Mouse (Mus musculus): ENCODE measurements around the gene Slco1a6.
"Not testable (repeated sequence)": the region's sequence is repeated elsewhere in the genome, so short reads cannot be mapped to it uniquely, and the experiment has no call there.

Gene Slco1a6

DNA sequence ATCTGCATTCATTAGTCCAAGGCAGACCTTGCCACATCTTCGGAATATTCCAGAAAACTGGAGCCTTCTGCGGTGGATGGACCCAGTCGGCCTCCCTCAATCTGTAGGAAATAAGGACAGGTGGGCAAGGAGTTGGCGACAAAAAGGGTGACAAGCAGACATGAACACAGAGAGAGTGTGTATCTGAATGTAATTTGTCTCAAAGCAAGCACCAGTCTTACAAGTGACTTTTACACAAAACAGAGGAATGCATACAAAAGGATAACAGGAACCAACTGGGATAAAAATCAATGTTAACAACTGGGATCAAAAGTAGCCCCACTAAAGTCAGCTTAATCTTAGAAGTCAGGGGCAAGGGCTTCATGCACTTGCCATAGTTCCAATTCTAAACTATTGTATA lies at the start of gene Slco1a6:
TSS of gene Slco1a6 (minus strand) at position 101 of the 400 bp plus-strand sequence.
- in situ Hi-C loops (cut with MboI, MseI) = no loop called here

DNA sequence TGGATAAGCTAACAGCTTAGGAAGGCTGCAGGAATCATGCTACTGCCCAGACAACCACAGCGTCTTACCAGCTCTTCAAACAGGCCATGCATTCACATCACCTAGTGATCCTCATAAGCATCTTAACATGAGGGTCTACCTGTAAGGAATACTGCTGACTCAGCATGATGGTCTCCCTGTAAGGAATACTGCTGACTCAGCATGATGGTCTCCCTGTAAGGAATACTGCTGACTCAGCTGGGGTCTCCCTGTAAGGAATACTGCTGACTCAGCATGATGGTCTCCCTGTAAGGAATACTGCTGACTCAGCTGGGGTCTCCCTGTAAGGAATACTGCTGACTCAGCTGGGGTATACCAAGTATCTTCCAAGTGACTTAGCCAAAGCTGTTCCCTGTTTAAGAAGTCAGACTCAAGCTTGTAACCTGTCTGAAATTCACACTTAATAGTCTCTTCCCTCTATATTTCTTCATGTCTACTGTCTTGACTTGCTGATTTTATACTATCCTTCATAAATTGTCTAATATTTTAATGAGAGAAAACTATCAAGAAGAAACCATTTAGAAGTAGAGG lies 42.5 kb upstream of the Slco1a6 start:
- in situ Hi-C loops (cut with MboI, MseI) = loop anchor here (10.0 kb wide), 1 partner anchor 1664 kb away; no protein-coding TSS in a partner anchor

DNA sequence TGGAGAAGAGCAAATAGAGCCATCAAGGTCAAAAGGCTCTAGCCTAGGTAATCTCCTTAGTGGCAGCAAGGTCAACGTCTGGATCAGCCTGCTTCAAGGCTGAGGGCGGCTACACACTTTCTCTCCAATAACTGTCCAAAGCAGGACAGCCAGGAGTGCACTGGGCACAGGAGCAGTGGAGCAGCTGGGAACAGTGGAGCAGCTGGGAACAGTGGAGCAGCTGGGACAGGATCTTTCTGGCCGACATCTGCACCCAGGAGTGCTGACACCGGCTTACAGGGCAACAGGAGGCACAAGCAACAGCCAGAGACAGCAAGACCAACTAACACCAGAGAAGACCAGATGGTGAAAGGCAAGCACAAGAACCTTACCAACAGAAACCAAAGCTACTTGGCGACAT lies 36.7 kb upstream of the Slco1a6 start:
- in situ Hi-C loops (cut with MboI, MseI) = no loop called here

DNA sequence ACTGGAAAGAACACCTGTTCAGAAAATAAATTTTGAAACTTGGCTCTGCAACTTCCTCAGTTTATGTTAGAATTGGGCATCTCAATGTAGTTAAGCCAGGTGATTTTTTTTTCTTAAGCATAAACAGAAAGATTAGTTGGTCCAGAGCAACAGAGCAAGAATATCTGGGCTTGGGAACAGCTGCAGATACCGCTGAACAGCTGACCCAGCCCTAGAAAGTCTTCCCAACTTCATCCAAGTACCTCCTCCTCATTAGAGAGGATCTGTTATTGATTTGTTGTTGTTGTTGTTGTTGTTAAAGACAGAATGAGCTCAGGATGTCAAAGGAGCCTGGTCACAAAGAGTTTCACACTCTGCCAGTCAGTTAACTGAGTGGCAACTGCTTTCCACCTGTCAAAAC lies 31.1 kb upstream of the Slco1a6 start:
- in situ Hi-C loops (cut with MboI, MseI) = no loop called here

DNA sequence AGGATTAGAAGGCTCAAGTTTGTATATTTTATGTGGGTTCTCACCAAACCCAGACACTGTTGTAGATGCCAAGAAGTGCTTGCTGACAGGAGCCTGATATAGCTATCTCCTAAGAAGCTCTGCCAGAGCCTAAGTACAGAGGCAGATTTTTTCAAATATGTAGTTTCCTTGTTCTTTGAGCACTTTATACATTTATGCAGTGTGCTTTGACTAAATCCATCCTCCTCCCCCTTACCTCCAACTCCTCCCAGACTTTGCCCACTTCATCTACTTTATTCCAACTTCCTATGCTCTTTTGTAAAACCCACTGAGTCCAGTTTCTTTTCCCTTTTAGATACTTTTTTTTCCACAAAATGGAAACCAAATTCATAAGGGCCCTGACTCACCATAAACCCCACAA lies 11.8 kb upstream of the Slco1a6 start:
- in situ Hi-C loops (cut with MboI, MseI) = no loop called here

DNA sequence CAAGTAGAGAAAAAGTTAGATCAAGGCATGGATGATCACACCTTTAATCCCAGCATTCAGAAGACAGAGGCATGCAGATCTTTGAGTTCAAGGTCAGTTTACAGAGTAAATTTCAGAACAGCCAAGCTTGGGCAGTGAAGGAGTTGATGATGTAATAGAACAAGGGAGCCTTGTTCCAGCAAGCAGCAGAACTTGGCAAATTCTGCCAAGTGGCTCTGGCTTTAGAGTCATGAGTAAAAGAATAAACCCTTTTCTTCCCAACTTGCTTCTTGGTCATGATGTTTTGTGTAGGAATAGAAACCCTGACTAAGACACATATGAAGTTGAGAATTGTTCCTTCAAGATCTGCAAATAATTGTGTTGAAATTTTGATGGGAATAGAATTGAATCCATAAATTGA lies 3.5 kb upstream of the Slco1a6 start:
- in situ Hi-C loops (cut with MboI, MseI) = no loop called here

DNA sequence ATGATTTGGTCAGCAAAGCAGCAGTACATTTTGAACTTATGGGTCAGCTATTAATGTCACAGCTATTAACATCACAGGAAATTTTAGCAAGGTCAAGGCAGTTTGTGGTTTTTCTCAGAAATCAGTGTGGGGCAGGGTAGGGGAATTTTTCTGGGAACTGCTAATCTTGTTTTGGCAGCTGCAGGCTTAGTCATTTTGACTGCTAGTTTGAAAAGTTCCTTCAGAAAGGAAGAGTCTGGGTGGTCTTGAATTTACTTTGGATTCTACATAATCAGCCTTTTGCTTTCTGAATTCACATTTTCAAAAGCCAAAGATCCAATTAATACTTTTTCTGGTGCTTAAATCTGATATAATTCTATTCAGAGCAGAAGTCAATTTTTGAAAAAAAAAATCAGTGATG lies 1.4 kb upstream of the Slco1a6 start:
- in situ Hi-C loops (cut with MboI, MseI) = no loop called here

DNA sequence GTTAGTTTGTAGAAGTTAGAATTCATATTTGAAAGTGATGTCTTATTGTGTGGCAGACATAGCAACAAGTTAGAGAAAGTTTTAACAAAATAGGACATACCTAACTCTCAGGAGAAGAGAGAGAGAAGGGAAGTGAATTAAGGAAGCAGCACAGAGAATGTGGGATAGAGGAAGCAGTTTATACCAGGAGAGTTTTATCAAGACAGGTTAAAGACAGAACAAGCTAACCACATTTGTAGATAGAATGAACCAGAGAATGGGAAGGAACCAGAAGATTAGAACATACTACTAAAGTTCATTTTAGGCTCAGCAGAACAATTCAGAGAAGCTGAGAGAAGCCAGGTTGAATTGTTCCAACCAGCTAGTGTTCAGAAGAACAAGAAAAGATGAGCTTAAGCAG lies 7.8 kb downstream of the Slco1a6 start:
- in situ Hi-C loops (cut with MboI, MseI) = no loop called here

DNA sequence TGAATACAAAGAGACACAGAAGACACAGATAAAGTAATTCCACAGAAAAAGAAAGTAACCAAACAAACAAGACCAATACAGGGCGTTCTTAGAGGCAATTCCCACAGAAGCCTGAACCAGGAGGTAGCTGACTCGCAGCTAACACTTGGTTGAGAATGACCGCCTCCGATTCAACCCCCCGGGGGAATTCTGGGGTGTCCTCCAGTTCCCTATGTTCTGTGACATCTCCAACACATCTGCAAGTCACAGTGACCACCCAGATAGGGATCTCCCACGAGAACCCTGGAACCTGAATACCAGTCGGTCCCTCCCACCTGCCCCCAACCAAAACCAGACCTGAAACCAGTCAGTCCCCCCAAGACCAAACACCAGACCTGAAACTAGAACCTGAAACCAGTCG lies 14.1 kb downstream of the Slco1a6 start:
- in situ Hi-C loops (cut with MboI, MseI) = no loop called here

DNA sequence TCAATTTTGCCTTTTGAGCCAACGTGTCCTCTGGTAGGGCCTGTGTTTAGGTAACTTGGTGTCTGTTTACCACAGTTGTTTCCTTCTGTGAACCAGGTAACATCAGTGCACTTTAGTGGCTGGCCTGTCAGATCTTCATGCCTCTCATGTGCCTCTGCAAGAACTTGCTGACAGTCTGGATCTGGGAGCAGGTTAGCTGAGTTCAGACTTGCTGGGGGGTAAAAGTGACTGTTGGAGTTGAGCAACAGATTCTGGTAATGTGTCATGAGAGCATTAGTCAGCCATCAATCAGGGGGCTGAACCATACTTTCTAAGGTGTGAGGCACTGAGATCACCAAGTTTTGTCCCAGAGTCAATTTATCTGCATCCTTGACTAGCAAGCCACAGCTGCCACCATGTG lies 16.4 kb downstream of the Slco1a6 start:
- in situ Hi-C loops (cut with MboI, MseI) = no loop called here

DNA sequence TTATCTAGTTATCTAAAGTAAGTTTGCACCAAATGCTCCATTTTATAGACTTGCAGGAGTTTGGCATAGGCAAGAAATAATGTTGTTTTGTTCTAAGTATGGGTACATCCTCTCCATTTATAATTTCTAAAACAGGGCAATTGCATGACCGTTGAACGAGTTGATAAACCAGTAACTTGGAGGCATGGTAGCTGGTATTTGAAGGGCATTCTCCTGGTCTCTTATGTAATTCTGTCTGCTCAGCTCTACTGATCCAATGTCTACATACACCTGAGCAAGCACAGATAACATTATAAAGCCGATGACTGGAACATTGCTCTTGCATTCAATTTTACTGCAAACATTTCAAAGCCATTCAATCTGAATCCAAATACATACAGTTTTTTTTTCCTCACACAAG lies 20.9 kb downstream of the Slco1a6 start:
- in situ Hi-C loops (cut with MboI, MseI) = no loop called here

DNA sequence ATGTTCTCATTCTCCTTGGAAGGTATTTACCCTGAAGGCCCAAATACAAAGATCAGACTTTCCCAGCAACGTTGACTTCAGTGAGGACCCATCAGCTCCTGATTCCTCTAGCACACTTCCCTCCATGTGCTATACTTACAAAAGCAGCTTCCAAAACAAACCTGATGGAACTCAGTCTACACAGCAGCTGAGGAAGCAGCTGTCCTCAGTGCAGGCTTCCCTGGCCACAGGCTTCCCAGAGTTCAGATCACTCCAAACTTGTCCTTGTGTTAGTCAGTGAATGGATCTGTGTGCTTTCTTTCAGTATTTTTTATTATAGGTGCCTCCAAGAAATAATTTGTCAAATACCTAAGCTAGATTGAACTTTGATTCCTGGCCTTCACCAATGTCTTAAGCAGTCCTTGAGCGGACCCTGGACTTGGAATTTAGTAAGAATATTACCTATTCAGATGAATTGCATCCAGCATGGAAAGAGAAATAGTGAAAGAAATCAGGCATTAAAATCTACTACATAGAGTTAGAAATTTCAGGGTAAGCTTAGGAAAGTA lies 22.4 kb downstream of the Slco1a6 start:
- in situ Hi-C loops (cut with MboI, MseI) = no loop called here

DNA sequence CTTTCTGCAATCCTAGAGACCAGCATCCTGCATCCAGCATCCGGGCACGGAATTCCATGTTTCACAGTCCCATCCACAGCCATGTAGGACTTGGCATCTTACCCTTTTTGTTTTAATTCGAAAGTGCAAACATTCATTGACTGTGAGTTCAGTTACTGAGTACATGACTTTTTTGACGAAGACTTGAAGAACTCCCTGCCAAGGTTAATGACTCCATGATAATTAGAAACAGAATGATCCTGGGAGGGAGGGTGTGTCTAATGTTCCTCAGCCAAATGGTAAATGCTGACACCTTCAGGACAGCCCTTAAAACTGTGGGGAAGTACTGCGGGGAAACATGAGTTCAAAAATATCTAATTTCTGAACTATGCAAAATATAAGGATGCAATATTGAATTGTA lies 44.9 kb downstream of the Slco1a6 start:
- in situ Hi-C loops (cut with MboI, MseI) = no loop called here

DNA sequence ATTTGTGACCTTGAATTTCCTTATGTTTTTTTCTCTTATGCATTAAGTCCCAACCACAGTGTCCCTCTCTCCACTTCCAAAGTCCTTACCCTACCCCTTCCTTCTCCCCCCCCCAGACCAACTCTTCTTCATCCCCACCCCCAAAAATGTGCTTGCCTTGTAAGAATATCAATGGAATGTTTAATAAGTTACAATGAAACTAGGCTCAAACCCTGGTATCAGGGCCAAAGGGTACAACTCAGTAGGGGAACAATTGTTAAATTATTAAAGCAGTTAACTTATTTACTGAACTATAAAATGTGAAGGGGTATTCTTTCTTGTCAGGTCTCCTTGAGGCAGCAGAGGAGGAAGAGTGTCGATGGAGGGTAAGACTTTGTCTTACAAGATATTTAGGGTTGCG lies 47.1 kb downstream of the Slco1a6 start:
- in situ Hi-C loops (cut with MboI, MseI) = no loop called here

DNA sequence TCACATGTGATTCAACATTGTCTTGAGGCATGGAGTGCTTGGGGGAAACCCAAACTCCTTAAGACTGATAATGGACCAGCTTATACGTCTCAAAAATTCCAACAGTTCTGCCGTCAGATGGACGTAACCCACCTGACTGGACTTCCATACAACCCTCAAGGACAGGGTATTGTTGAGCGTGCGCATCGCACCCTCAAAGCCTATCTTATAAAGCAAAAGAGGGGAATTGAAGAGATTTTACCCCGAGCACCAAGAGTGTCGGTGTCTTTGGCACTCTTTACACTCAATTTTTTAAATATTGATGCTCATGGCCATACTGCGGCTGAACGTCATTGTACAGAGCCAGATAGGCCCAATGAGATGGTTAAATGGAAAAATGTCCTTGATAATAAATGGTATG lies 54.2 kb downstream of the Slco1a6 start:
- in situ Hi-C loops (cut with MboI, MseI) = not testable (repeated sequence)

DNA sequence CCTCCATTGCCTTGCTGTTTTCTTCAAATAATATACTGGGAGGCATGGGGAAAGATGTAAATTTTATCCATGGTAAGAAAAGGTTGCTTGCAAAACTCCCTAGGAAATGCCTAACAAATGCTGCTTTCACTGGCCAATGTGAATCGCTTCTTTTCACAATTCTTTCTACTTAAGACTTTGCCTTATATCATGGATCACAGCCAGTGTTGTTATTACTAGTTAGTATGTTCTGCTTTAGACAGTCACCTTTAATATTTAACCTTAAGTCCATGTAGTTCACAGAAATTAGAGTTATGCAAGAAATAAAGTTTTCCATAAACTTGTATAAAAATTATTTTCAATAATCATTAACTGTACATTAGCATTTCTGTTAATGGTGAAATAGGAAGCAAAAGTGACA lies 60.0 kb downstream of the Slco1a6 start:
- in situ Hi-C loops (cut with MboI, MseI) = no loop called here

DNA sequence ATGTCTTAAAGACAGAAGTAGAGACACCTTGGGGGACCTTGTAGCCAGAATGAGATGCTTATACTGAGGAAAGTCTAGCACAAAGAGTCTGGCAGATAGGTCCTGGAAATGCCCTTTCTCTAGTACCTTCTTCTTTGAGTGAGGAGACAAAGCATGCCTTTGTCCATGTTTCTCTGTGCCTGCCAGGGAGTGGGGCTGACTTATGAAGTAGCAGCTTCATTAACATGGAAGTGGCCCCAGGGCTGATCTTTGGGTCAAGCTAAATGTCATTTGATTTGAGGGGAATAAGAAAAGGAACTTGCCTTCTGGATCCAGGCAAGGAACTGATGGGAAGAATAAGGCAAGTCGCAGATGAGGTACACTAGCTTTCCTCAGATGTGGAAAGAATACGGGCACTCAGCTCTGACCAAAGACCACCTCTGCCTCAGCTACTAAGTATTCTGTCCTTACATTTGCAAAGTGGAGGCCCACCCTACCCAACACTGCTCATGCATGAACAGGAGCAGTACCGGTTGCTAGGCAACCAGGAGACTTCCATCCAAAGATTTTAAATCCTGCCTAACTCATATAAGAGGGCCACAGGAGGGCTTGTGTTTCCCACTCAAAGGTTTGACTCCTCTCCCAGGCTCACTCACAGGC lies 96.5 kb downstream of the Slco1a6 start:
- in situ Hi-C loops (cut with MboI, MseI) = no loop called here

DNA sequence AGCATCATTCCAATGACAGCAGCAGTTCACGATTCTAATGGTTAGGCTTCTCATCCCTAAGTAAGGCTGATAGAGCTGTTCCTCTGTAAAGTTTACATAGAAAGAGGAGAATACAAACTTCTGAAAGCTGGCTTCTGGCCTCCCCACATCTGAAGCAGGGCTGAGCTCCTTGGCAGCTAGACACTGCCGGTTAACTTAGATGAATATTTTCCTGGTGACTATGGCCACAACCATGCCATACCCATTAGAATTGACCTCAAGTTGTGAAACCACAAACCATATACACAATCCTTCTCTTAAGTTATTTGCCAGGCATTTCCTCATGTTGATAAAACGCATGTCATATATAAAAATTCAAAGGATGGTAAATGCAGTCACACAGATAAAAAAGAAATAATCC lies 117.2 kb downstream of the Slco1a6 start:
- in situ Hi-C loops (cut with MboI, MseI) = no loop called here

DNA sequence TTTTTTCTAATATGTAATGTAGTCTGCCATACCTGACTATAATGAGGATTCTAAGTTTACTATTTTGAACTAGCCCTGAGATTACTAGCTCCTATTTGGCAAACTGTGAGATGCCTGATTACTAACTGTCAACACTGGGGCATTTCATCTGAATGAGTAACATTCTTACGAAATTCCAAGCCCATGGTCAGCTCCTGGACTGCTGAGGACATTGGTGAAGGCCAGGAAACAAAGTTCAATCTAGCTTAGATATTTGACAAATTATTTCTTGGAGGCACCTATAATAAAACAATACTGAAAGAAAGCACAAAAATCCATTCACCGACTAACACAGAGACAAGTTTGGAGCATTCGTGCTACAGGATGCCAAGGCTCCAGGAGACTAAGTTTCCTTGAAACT lies 150.0 kb downstream of the Slco1a6 start:
- in situ Hi-C loops (cut with MboI, MseI) = not testable (repeated sequence)

DNA sequence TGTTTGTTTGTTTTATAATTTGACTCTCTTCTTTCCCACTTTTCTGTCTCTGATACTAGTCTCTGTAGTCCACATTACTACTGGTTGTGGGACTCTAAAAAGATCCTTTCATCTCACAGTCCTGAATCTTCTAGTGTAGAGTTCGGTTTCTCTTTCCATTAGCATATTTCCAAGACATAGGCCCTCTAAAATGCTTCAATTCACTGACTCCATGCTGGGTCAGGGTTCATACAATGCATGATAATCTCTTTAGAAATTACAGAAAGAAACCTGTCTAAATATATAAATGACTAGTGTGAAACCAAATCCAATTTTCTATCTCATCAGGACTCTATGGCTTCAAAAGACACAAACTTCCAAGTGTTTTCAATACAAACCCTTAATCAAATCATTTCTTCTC lies 160.6 kb downstream of the Slco1a6 start:
- in situ Hi-C loops (cut with MboI, MseI) = no loop called here

DNA sequence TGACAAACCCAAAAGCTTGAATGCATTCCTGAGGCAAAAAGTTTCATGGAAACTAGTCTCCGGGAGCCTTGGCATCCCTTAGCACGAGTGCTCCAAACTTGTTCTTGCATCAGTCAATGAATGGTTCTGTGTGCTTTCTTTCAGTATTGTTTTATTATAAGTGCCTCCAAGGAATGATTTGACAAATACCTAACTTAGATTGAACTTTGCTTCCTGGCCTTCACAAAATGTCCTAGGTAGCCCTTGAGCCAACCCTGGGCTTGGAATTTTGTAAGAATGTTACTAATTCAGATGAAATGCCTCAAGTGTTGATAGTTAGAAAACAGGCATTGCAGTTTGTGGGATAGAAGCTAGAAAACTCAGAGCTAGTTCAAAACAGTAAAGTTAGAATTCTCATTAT lies 162.6 kb downstream of the Slco1a6 start:
- in situ Hi-C loops (cut with MboI, MseI) = no loop called here

DNA sequence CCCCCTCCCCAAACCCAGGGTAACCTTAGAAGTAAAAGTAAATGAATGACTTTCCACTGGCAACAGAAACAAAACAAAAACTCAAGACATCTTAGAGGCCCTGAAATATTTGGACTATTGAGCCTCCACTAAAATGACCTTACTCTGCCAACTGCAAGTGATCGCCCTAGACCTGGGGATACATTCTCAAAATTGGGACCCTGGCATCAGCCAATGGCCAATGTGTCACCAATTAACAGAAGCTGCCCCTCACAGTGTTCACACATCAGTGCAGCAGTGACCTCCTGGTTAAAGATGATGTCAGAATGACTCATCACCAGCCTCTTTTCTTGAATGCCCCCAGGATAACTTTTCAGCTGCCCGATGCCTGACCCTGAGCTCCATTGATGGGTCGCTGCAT lies 166.4 kb downstream of the Slco1a6 start:
- in situ Hi-C loops (cut with MboI, MseI) = no loop called here

DNA sequence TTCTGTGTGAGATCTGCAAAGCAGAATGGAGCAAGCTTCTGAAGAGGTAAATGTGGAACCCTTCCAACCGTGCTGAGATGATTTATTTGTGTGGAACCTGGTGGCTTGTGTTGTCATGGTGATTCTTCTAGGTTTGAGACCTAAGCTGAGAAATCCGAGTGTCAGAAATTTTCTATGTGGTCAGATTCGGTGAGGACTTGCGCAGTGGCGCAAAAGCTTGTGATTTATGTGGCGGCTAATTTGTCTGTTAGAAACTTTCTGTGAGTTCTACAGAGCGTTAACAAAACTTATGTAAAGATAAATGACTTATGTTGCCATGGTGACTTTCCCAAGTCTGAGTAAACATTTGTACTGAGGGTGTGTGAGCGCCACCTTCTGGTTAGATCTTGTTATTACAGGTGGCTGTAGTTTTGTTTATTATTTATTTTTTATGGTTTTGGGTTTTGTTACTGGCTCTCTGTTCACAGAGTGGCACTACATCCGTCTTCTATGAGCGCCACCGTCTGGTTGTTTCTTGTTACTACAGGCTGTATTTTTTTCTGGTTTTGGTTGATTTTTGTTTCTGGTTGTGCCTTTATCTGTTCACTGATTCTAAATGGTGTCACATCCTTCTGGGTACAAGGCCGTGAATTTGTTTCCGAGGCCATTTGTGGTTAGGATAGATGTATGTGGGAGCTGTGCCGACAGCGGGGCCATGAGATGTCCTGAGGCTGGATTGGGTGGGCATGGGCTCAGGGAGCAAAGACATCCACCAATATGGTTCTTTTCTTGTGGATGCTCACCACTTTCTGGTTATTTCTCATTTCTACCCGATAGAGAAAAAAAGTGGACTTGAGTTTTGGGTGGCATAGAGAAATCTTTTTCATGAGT lies 167.8 kb downstream of the Slco1a6 start:
- in situ Hi-C loops (cut with MboI, MseI) = no loop called here
